Mouse (Mus musculus): ENCODE measurements around the gene Gm4491.

The Gm4491 gene

DNA sequence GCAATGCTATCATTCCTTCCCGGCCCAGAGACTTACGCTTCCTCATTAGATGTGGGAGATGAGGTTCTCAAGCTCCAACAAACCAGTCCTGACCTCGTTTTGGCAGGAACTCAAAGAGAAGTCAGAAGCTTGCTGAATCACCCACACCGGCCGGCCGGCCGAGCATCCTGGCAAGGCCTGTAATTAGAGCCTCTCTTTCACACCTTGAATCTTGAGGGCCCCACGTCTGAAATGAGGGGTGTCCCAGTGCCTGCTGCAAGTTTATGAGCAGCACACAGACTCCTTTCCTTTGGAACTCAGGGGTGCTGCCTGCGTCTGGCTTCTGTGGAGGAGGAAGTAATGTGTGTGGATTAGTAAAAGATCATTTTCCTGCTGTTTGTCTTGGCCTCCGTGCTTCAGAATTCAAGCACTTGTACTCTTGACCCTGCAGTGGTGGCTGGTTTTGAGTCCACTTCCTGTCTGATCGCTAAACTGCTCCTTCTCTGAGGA is 31.5 kb downstream of the Gm4491 start:
- no peak for DNase-seq (ENCODE audit: low read depth, low spot score)

- DNase-seq (ENCODE audit: low read depth, low spot score) = no peak
Measured at GRCm38 (mm10) chr14:57082863-57083262, 32.8 kb downstream of the Gm4491 start.

- DNase-seq (ENCODE audit: low read depth, low spot score) = no peak
Measured at GRCm38 (mm10) chr14:57075537-57075936, 40.1 kb downstream of the Gm4491 start.

DNA sequence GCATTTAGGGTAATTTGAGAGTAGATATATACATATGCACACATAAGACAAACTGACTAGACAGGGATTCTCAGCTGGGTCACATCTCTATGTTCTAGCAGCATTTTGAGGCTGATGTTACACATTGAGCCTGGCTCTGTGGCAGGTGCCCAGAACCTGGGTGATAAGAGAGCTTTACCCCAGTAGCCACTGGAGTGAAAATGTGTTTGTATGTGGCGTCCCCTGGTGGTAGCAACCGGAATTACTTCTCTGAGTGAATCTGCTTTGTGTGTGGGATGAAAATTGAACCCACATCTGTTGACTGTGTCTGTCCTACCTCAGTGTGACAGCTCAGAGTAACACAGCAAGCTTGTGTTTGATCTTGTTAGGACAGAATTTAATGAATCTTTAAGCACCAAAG is 45.8 kb downstream of the Gm4491 start:
- DNase-seq (ENCODE audit: low read depth, low spot score) = peak; percentile 78

GRCm38 (mm10) chr14:57066053-57066452 is 49.6 kb downstream of the Gm4491 start:
- DNase-seq (ENCODE audit: low read depth, low spot score) = no peak
